Mouse (Mus musculus): ENCODE measurements around the gene Kansl1.

Kansl1 gene

GRCm38 (mm10) chr11:104468751-104469268 lies at the start of gene Kansl1:
Gene Kansl1 (minus strand): TSS chr11:104468861.
- no peak for DNase-seq

DNA sequence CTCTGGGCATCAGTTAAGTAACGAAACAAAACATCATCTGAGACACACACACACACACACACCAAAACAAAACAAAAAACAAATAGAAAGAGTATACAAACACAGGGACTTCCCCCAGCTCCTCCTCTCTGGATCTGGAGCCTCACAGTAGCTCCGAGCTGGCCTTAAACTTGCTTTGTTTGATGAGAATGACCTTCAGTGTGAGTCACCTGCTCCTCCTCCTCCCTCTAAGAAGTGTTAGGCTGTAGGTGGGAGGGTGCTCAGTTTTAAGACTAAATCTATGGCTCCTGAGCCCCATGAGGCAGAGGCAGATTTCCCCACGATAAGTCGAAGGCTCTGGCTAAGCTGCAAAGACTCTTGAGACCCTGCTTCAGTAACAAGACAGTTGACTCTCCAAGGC lies 43.8 kb upstream of the Kansl1 start:
- DNase-seq, result no peak

DNA sequence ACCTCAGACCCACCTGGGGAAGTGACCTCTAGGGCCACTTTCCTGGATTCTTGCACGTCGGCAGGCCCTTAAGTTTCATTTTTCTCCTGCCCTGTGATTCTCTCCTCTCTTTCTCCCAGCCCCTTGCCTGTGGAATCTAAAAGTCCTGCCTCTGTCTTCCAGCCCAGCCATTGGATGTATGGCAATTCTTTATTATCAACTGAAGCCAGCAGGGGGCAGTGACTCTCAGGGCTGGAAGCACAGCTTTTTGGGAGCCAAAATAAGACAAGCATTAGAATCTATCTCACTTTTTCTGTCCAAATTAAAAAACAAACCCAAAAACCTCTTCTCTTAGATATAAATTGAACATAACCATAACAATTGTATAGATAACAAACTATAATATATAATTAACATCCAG lies 41.9 kb upstream of the Kansl1 start:
- peak; percentile 13 for DNase-seq

DNA sequence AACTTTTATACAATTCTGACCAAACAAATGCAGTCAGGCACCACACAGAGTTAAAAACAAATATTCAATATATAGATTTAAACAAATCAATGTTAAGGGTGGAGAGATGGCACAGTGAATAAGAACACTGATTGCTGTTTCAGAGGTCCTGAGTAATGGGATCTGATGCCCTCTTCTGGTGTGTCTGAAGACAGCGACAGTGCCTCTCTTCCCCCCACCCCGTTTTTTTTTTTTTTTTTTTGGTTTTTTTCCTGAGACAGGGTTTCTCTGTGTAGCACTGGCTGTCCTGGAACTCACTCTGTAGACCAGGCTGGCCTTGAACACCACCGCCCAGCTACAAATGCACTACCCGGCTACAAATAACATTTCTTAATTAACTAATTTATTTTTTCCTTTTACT lies 39.8 kb upstream of the Kansl1 start:
- no peak for DNase-seq

DNA sequence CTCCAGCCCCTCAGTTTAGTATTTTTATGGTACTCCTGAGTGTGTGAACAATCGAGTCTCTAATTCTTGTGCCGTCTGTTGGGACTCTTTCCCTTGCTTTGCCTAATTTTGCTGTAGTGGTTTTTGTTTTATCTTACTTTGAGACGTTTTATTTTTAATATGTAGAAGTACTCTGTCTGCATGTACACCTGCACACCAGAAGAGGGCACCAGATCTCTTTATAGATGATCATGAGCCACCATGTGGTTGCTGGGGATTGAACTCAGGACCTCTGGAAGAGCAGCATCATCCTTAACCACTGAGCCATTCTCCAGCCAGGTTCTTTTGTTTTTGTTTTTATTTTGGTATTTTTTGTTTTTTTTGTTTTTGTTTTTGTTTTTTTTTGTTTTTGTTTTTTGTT lies 19.6 kb upstream of the Kansl1 start:
- no peak for DNase-seq

- no peak for DNase-seq
Measured at GRCm38 (mm10) chr11:104481971-104482370, 13.3 kb upstream of the Kansl1 start.

DNA sequence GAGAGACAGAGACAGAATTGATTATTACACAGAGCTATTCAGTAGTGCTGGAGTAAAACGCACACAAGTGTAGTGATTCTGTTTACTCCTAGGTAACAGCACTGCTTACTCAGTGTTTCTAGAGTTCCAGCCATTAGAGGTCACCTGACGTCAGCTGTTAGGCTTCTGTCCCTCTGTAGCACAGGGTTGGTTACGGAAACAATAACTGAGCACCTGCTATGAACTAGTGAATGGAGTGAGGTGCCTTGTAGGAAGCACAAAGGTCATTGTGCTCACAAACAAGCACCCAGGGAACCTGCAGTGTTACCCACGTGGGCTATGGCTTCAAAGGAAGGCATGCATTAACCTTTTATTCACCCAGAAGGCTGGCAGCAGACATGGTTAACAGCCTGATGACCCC lies 10.8 kb upstream of the Kansl1 start:
- DNase-seq, result no peak

GRCm38 (mm10) chr11:104469371-104469835 lies 742 bp upstream of the Kansl1 start:
- peak; percentile 93 for DNase-seq

DNA sequence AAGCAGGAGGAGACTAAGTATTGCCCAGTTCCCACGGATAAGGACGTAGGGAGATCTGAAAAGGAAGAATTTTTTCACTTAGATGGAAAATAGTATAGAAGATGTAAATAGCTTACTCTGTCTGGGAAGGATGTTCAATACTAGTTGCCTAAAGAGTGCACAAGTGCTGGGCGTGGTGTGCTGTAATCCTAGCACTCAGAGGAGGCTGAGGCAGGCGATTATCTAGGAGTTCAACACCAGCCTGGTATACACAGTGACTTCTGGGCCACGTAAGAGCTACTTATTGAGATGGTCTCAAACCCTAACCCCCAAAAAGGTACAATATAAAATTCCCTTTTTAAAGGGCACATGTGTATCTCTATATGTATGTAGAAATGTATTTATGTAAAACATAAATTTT lies 963 bp downstream of the Kansl1 start:
- DNase-seq, result no peak

DNA sequence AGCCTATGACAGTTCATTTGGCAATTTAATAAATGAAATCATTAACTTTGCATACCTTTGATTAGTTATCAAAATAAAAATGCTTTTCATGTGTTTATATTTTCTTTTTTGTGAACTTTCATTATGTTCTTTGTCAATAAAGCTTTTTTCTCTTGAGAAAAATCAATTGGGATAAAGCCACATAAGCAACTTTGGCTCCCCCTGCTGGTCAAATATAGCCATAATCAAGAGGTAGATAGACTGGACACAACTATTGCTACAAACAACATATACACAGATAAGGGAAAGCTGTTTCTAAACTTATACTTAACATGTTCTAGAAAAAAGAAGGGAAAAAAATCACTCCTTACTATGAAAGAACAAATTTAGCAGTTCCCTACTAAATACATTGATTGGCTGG lies 7.1 kb downstream of the Kansl1 start:
- peak; percentile 40 for DNase-seq

DNA sequence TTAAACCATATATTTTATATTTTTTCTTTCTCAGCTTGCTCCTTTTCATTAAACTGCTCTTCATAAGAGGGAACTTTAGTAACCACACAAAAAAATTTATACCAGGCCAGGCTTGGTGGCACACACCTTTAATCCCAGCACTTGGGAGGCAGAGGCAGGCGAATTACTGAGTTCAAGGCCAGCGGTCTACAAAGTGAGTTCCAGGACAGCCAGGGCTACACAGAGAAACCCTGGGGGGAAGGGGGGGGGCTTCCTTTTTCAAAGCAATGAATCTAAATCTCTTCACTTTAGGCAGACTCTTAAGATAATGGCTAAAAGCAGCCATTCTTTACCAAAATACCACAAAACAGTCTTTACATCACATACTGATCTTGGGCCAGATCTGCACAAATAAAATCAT lies 9.0 kb downstream of the Kansl1 start:
- no peak for DNase-seq

- DNase-seq, result no peak
Measured at GRCm38 (mm10) chr11:104458507-104458906, 10.2 kb downstream of the Kansl1 start.

- no peak for DNase-seq
Measured at GRCm38 (mm10) chr11:104452709-104453108, 16.0 kb downstream of the Kansl1 start.

GRCm38 (mm10) chr11:104451239-104451638 lies 17.4 kb downstream of the Kansl1 start:
- DNase-seq, result peak; percentile 29

- peak; percentile 17 for DNase-seq
Measured at GRCm38 (mm10) chr11:104448499-104448898, 20.2 kb downstream of the Kansl1 start.

DNA sequence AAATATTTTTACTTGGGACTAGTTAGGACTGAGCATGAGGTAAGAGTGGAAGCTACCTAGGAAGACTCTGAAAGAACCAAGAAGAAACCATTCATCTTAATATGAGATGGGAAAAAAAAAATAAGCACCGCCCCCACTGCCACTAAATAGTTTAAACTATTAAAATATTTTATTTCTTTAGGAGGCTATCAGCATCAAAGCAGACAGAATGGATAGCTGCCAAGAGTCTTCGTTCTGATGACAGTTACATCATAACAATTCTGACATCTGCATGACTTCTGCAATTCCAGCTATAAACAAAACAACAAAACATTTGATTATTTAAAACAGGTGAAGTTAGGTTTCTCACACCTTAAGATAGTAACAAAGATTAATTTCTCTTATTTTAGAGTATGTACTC lies 23.1 kb downstream of the Kansl1 start:
- no peak for DNase-seq

DNA sequence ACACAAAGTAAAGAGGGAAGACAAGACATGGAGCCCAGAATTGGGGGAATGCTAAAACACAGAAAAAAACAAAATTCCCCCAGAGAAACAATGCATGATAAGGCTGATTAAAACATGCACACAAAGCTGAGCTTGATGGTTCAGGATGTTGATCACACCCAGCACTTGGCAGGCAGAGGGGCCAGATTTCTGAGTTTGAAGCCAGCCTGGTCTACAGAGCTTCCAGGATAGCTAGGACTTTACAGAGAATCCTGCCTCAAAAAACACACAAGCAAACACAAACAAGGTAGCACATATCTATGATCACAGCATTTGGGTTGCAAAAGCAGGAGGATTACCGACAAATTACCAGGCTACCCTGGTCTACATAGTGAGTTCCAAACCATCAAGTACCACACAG lies 23.6 kb downstream of the Kansl1 start:
- DNase-seq, result no peak

DNA sequence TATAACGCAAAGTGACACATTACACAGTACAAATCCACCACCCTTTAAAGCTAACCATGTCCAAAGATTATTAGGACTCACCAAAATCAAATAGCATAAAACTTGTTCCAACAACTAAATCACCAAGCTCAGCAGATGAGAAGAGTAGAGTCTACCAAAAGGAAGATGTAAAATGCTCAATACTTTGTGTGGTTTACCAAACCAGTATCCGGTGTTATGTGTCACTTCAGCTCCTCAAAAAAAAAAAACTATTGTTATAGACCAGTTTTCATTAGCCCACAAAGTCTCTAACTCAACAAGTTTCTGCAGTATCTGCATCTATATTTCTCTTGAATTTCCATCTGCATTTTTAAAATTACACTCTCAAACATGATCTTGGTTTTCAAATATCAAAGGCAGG lies 25.3 kb downstream of the Kansl1 start:
- DNase-seq, result no peak

DNA sequence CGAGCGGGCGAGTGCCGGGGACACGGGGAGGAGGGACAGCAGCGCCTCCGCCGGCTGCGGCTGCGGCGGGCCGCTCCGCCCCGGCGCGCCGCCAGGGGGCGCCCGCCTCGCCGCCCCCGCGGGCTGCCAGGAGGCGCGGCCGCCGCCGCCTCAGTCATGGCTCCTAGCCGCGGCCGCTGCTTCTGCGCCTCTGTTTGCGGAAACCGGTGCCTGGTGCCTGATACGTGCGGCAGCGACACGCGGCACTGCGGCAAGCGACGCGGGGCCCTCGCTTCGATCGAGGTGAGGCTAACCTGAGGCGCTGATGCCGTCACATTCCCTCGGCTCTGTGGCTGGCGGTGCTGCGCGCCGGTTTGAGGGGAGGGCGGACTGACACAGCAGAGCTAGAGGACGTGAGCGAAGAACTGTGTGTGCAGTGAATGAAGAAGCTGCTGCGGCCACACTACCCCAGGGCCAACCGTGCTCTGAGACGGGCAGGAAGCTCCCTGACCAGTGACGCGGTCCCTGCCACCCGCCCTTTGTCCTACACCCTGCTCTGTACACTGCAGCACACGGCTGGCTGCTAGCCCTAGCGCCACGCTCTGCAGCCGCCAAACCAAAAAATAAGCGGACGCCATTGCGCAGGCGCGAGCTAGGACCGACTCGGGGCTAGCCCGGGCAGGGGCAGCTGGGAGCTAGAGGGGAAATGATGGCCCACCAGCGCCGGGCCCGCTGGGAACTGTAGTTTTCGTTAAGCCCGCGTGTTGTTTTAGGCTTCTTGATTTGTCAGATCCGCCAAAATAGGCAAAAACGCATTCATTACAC lies 26.1 kb downstream of the Kansl1 start:
- peak; percentile 93 for DNase-seq

- DNase-seq, result peak; percentile 72
Measured at GRCm38 (mm10) chr11:104441475-104442332, 27.0 kb downstream of the Kansl1 start.

GRCm38 (mm10) chr11:104440521-104441474 lies 27.9 kb downstream of the Kansl1 start:
- DNase-seq, result peak; percentile 6

- no peak for DNase-seq
Measured at GRCm38 (mm10) chr11:104439703-104440102, 29.0 kb downstream of the Kansl1 start.

DNA sequence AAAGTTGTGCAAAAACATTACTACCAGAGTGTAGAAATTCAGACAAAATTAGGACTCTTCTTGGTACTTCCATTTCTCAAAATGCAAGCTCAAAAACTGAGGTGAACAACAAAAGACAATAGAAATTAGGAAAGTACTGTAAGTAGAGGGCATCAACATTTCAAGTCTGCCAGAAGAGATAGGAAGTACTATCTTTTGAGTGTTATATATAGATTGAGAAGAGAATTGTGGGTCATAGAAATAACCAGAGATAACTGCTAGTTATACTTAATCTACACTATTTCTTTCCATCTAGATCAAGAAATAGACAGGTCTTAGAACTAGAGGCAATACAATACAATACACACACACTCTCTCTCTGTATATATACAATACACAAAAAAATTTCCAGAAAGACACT lies 30.2 kb downstream of the Kansl1 start:
- no peak for DNase-seq

All from thymus, postnatal 25 days (tissue).